Mouse (Mus musculus): ENCODE results near the gene Tnik.

Gene Tnik

DNA sequence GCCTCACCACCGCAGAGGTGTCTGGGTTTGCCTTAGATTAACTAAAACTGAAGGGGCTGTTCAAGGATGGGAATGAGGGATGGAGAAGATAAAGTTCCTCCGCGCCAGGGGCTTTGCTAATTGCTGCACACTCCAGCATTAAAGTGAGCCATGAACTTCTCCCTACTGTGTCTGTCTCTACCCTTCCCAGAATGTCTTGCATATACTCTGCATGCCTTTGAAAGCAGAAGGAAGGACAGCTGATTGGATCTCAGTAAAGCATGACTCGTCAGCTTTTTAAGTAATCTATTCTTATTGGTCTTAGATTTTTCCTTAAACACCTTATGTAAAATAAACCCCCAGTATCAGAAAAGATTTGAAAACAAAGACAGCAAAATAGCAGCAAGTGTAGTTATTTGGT is 203.7 kb downstream of the Tnik start:
- no peak for DNase-seq (ENCODE audit: low read depth, low spot score)

DNA sequence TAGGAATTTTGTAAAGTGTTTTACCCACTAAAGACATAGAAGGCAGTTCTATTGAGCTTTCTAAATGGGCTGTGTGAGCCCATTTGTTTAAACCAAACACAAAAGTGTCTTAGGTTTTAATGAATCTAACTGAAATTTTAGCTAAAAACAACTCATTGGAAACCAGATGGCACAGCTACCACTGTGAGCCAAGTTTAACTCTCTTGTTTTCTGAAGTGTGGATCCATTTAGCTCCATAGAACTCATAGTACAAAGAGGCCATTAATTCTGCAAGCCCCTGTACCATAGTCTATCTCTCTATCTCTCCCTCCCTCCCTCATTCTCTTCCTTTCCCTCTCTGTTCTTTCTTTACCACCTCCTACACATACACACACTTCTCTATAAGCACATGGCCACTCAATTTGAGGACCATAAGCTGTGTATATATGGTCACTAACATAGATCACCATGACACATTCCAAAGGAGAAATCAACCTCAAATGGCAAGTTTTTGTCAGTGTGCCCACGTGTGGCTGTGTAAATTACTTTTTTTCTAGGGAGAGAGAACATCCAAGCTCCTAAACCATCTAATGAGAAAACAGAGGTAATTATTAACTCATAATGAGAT is 204.2 kb downstream of the Tnik start:
- DNase-seq (ENCODE audit: low read depth, low spot score), result no peak

DNA sequence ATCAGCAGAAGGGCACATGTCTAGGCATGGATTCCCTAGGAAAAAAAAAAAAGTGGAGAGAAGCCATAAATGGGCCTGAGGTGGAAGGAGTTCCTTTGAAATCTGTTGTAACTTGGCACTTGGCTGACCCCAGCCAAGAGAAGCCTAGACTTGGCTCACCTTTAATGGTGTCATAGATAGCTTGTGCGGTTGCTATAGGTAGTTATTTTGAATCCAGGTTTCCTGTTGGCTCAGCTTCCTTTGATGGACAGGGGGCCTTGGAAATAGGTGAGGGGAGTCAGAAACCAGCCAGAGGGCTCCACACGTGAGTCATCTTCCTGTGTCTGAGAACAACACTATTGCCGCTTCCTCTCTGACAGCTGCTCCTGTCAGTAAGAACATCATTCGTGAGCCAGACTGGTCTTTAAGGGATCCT is 204.9 kb downstream of the Tnik start:
- no peak for DNase-seq (ENCODE audit: low read depth, low spot score)

DNA sequence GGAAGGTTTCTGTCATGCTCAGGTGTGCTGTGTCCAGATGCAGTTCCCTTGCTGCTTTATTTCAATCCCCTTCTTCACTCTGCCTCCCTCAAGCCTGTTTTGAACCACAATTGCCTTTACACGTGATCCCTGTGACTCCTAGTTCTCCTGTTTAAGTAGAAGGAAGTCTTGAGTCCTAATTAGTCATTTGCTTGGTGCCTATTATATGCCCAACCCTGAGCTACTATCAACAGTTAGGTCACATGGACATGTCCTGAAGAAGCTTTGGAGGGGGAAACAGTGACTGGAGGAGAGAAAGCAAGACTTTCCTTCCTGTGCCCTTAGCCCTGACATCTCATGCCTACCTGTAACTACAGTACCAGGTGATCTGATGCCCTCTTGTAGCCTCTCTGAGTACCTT is 210.4 kb downstream of the Tnik start:
- no peak for DNase-seq (ENCODE audit: low read depth, low spot score)

- no peak for DNase-seq (ENCODE audit: low read depth, low spot score)
Measured at GRCm38 (mm10) chr3:28477373-28477772, 214.4 kb downstream of the Tnik start.

GRCm38 (mm10) chr3:28485716-28486115 is 222.7 kb downstream of the Tnik start:
- no peak for DNase-seq (ENCODE audit: low read depth, low spot score)

DNA sequence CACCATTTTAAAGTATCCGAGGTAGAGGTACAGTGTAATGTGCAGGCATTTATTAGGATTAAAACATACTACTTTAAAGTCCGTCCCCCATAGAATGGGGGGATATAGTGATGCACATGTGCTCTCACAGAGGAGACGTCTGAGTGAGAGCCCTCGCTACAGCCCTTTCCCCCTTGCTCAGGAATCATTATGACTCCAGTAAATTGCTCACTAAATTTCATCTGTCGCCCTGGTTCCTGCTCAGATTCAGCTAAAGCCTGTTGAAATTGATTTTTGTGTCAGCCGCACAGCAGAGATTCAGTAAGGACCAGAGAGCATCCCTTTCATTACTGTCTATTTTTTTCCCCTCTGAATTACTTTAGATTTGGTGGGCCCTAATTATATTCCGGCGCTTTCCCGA is 224.4 kb downstream of the Tnik start:
- no peak for DNase-seq (ENCODE audit: low read depth, low spot score)

- no peak for DNase-seq (ENCODE audit: low read depth, low spot score)
Measured at GRCm38 (mm10) chr3:28491085-28492041, 228.3 kb downstream of the Tnik start.

GRCm38 (mm10) chr3:28496806-28497502 is 233.9 kb downstream of the Tnik start:
- no peak for DNase-seq (ENCODE audit: low read depth, low spot score)

GRCm38 (mm10) chr3:28497503-28497857 is 234.5 kb downstream of the Tnik start:
- no peak for DNase-seq (ENCODE audit: low read depth, low spot score)

- DNase-seq (ENCODE audit: low read depth, low spot score), result no peak
Measured at GRCm38 (mm10) chr3:28502697-28503096, 239.7 kb downstream of the Tnik start.

DNA sequence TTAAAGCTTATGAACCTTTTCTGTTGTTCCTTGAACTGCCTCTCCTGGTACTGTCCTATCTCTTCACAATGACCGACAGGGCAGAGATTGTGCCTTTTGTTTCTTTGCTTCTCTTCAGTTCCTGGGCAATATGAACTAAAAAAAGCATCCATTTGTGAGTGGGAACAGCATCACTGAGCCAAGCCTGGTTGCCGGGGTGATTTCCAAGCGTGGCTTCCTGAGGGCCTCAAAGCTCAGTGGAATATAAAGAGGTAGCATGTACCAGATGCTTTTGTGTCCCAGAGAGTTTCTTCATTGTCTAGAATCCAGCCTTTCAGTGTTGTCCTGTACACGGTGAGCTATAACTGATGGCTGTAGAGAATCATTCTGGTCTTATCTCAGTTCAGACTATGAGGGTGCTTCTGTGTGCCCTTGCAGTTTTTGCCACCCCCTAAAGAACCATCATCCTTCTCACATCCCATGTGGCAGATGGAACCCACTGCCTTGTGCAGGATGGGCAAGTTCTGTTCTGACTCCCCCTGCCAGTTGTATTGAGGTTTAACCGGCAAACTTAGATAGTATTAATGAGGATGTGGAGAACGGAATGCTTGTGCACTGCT is 246.4 kb downstream of the Tnik start:
- DNase-seq (ENCODE audit: low read depth, low spot score), result no peak

- no peak for DNase-seq (ENCODE audit: low read depth, low spot score)
Measured at GRCm38 (mm10) chr3:28523004-28523482, 260.0 kb downstream of the Tnik start.

- DNase-seq (ENCODE audit: low read depth, low spot score), result no peak
Measured at GRCm38 (mm10) chr3:28523541-28524165, 260.6 kb downstream of the Tnik start.

- no peak for DNase-seq (ENCODE audit: low read depth, low spot score)
Measured at GRCm38 (mm10) chr3:28524562-28524961, 261.5 kb downstream of the Tnik start.

DNA sequence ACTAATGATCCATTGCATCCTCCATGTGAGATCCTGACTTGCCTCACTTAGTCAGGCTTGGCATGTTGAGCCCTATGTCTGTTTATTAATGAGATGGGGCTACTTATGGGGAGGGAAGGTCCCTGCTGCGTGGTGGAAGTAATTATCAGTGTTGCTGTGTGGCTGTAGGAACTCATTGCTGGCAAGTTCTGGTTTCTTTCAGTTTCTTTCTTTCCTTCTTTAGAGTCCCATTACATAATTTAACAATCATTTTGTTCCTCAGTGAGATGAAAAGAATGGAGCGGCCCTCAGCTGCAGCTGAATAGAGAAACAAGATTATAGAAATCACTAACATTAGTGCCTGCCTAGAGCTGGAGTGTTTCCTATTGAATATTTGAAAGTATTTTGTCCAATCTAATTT is 263.7 kb downstream of the Tnik start:
- no peak for DNase-seq (ENCODE audit: low read depth, low spot score)

DNA sequence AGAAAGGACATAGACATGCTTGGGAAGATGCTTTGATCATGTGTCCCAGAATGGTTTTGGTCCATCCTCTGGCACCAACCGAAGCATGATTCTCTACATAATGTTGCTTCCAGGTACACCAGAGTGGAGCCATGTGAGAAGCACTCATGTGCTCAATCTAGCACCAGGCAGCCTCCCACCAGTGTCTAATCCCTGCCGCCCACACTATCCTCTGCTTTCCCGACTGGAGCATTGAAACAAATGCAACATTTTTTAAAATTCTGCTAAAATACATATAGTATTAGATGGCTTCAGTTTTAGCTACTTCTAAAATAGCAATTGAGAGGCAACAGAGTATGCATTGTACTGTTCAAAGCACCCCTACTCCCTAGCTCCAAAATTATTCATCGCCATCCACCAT is 264.2 kb downstream of the Tnik start:
- DNase-seq (ENCODE audit: low read depth, low spot score), result no peak

DNA sequence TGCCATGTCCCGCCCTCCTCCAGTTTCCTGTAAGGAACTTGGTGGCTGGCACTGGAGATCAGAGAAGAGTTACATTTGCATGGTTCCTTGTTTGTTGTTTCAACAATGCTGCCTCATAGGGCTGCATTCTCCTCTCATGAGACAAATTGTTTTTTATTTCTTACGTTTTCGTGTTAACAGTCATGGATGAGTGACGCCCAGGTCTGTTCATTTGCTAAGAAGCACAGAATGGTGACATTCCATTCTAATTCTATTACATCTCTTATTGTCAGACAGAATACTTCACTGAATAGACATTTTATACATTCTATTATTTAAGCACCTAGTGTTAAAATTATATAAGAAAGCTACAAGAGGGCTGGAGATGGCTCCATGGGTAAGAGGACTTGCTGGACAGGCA is 266.5 kb downstream of the Tnik start:
- no peak for DNase-seq (ENCODE audit: low read depth, low spot score)

- no peak for DNase-seq (ENCODE audit: low read depth, low spot score)
Measured at GRCm38 (mm10) chr3:28531294-28531956, 268.4 kb downstream of the Tnik start.

DNA sequence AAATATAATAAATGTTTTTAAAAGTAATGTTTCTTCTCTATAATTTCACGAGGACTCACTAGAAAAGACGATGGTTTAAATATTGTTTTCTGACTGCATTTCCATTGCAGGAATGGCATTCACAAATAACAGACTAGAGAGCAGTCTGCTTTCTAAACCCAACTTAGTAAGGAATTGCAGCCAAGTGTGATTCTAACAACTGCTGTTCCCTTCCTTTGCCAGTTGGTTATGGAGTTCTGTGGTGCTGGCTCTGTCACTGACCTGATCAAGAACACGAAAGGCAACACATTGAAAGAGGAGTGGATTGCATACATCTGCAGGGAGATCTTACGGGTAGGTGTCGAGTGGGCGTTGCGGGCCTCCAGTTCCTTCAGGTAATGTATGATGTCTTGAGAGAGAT is 269.7 kb downstream of the Tnik start:
- DNase-seq (ENCODE audit: low read depth, low spot score), result no peak

DNA sequence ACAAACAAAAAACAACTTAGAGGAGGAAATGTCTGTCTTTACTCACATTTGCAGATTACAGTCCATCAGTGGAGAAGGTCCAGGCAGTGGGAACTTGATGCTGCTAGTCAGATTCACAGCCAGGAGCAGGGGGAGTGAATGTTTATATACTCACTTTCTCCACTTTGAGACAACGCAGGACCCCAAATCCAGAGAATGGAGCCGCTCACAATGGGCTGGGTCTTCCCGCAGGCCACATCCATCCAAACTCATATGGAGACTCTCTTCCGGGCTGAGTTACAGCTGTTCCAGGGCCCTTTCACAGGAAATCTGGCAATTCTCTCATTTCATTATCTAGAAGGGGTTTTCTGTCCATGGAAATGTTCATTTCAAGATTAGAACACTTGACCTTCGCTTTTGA is 277.1 kb downstream of the Tnik start:
- DNase-seq (ENCODE audit: low read depth, low spot score), result no peak

Measured in c-Kit-negative CD71-positive TER-119-positive erythroid progenitor cells, embryonic 14.5 days (primary cell).